Mouse (Mus musculus): Measurements from ENCODE around the gene Blvrb. TPM values are rescaled to one million over a fixed set of nuclear protein-coding genes. Genes with fewer than 3 reads are reported as not detected.

The Blvrb gene
- total RNA-seq, 4 experiments from 2014 or later, result 17.3 to 23.4 (median 20.2) TPM

GRCm38 (mm10) chr7:27510809-27511208, 63.0 kb downstream of the Blvrb start:
- DNase-seq (ENCODE audit: low spot score in 2 of 2), result no peak

DNA sequence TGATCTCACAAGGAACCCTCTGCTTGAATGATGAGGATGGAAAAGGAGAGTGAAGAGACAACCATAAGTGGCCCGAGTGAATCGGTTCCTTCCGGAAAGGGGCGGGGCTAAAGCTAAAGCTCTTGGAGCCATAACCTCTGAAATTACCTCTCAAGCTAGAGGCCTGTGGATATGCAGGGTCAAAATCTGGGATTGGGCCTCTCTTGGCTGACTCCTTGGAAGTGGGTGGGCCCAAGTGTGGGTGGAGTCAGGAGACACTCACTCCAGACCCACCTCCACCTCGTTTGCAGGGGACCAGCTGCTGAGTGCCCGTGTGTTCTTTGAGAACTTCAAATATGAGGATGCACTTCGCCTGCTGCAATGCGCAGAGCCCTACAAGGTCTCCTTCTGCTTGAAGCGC, 67.2 kb downstream of the Blvrb start:
- no peak for DNase-seq (ENCODE audit: low spot score in 2 of 2)

Other genes starting within 250 kb of the Blvrb start
- gene Itpkc, start 219.3 kb upstream of the Blvrb start, total RNA-seq (2022), result 10 to 100 TPM in 3 of 4 experiments, 1 to 10 TPM in 1; 9.9 to 11.3 (median 10.3) TPM
- gene Coq8b, start 215.0 kb upstream of the Blvrb start, total RNA-seq (2022), result 10 to 100 TPM; 29.8 to 38.9 (median 32.2) TPM
- 10 to 100 TPM; 89.4 to 99.0 (median 95.1) TPM for gene Numbl, start 189.5 kb upstream of the Blvrb start, total RNA-seq (2022)
- gene Ltbp4, start 110.3 kb upstream of the Blvrb start, total RNA-seq (2022), result 10 to 100 TPM; 41.9 to 51.1 (median 44.6) TPM
- gene Shkbp1, start 92.0 kb upstream of the Blvrb start, total RNA-seq (2022), result 10 to 100 TPM; 20.7 to 25.9 (median 23.1) TPM
- not detected for gene Gm20479, start 90.6 kb upstream of the Blvrb start, total RNA-seq (2022)
- 100 to 1,000 TPM; 119 to 133 (median 127) TPM for gene Sptbn4, start 292 bp upstream of the Blvrb start, total RNA-seq (2022)
- gene Sertad3, start 25.8 kb downstream of the Blvrb start, total RNA-seq (2022), result 1 to 10 TPM; 2.4 to 4.5 (median 3.4) TPM
- gene Sertad1, start 38.9 kb downstream of the Blvrb start, total RNA-seq (2022), result 10 to 100 TPM; 13.8 to 17.5 (median 14.1) TPM
- under 1 TPM; 0.48 to 0.53 (median 0.52) TPM for gene Prx, start 51.3 kb downstream of the Blvrb start, total RNA-seq (2022)
- gene Hipk4, start 75.3 kb downstream of the Blvrb start, total RNA-seq (2022), result under 1 TPM in 3 of 4 experiments, not detected in 1; 0.12 to 0.20 (median 0.14) TPM
- gene Pld3, start 105.2 kb downstream of the Blvrb start, total RNA-seq (2022), result 100 to 1,000 TPM; 675 to 760 (median 715) TPM
- 10 to 100 TPM; 26.1 to 34.5 (median 31.0) TPM for gene 2310022A10Rik, start 105.3 kb downstream of the Blvrb start, total RNA-seq (2022)
- 100 to 1,000 TPM in 3 of 4 experiments, 10 to 100 TPM in 1; 98.3 to 115 (median 109) TPM for gene Akt2, start 143.6 kb downstream of the Blvrb start, total RNA-seq (2022)
- 10 to 100 TPM; 81.9 to 99.6 (median 88.5) TPM for gene Ttc9b, start 205.9 kb downstream of the Blvrb start, total RNA-seq (2022)
- gene Map3k10, start 226.6 kb downstream of the Blvrb start, total RNA-seq (2022), result 100 to 1,000 TPM; 166 to 174 (median 173) TPM
- gene Zfp607b, start 241.4 kb downstream of the Blvrb start, total RNA-seq (2022), result 10 to 100 TPM in 2 of 4 experiments, 1 to 10 TPM in 2; 9.7 to 12.2 (median 10.7) TPM

Data from left cerebral cortex, adult 8-10 months (tissue).